10 mouse cellular contexts compared by ENCODE assay signal in genomic region chr2:152826481-152826880, GRCm38 (mm10). TPM values are rescaled to one million over a fixed set of nuclear protein-coding genes. Genes with fewer than 3 reads are reported as not detected.
DNase-seq lines count a peak whose midpoint lies in the region; ATAC-seq and TF ChIP-seq lines count a peak whose summit lies in the region.
"Had no signal": no experiment of that assay in that cellular context is flagged by ENCODE, and none has a peak within 500 bp of the region (broad histone marks: within the 10 kb centered on the region; RNA-seq: fewer than 3 reads in every experiment).

No protein-coding gene starts in this region.

- WGBS in heart, embryonic 13.5 days: 63% methylated on average over 3 of the region's 3 CpGs
- 79% methylated on average over 3 of the region's 3 CpGs for WGBS in lung, embryonic 14.5 days
- 62% methylated on average over 3 of the region's 3 CpGs for WGBS in forebrain, postnatal 0 days
- WGBS in midbrain, embryonic 16.5 days: 89% methylated on average over 3 of the region's 3 CpGs

- H3K27ac ChIP-seq in heart, embryonic 13.5 days (replicated peaks): no peak overlapping the region
- no peak overlapping the region; the same call in 1 of the 2 replicates for H3K27ac ChIP-seq in lung, embryonic 14.5 days (ENCODE audit: low read depth)
- no peak overlapping the region for H3K27ac ChIP-seq in forebrain, postnatal 0 days (ENCODE audit: low read depth, low read length)
- no peak overlapping the region for H3K27ac ChIP-seq in midbrain, embryonic 16.5 days (ENCODE audit: low read length)

- peak overlapping the region; percentile 81 for H3K4me2 ChIP-seq in heart, embryonic 13.5 days
- H3K4me2 ChIP-seq in lung, embryonic 14.5 days: peak overlapping the region; percentile 80
- peak overlapping the region; percentile 85 for H3K4me2 ChIP-seq in forebrain, postnatal 0 days (ENCODE audit: low read depth)
- H3K4me2 ChIP-seq in midbrain, embryonic 16.5 days (ENCODE audit: low read length): peak overlapping the region; percentile 86

- no peak for TF ChIP-seq CTCF in lung, embryonic 14.5 days (IDR thresholded peaks at IDR 0.05; ENCODE audit: low read depth)
- no peak for TF ChIP-seq CTCF in forebrain, postnatal 0 days (IDR thresholded peaks at IDR 0.05; ENCODE audit: low read depth)

- peaks cover 79% of the 10 kb centered on the region for H3K4me1 ChIP-seq in heart, embryonic 13.5 days
- H3K4me1 ChIP-seq in lung, embryonic 14.5 days (ENCODE audit: insufficient read depth): peaks cover 38% of the 10 kb centered on the region
- peaks cover 59% of the 10 kb centered on the region for H3K4me1 ChIP-seq in forebrain, postnatal 0 days (ENCODE audit: insufficient read depth)
- H3K4me1 ChIP-seq in midbrain, embryonic 16.5 days (ENCODE audit: control insufficient read depth, insufficient read depth, low read length): peaks cover 67% of the 10 kb centered on the region

- peak overlapping the region; percentile 75 for H3K4me3 ChIP-seq in heart, embryonic 13.5 days
- no peak overlapping the region for H3K4me3 ChIP-seq in lung, embryonic 14.5 days (ENCODE audit: low read depth, low read length)
- no peak overlapping the region for H3K4me3 ChIP-seq in forebrain, postnatal 0 days (ENCODE audit: low read depth, low read length)
- H3K4me3 ChIP-seq in midbrain, embryonic 16.5 days (ENCODE audit: low read depth, low read length): no peak overlapping the region

- DNase-seq in heart, postnatal 4 days: no peak
- no peak for DNase-seq in lung, embryonic 14.5 days
- DNase-seq in lung, adult 18-20 months: no peak
- no peak for DNase-seq in forebrain, postnatal 0 days
- DNase-seq in urinary bladder, postnatal 14 days (ENCODE audit: low spot score): no peak
- no peak for DNase-seq in cerebellum, adult 11-12 months
- DNase-seq: lung, postnatal 10 days; retina, postnatal 1 day had no signal

- ATAC-seq in heart, embryonic 13.5 days (ENCODE audit: extremely low read depth, insufficient number of reproducible peaks, low FRiP score, low TSS enrichment): no peak
- no peak for ATAC-seq in lung, embryonic 14.5 days (ENCODE audit: insufficient read depth)
- ATAC-seq in forebrain, postnatal 0 days: no peak
- no peak for ATAC-seq in midbrain, embryonic 16.5 days

- no peaks in the 10 kb centered on the region for H3K9me3 ChIP-seq in heart, embryonic 13.5 days
- H3K9me3 ChIP-seq in lung, embryonic 14.5 days (ENCODE audit: low read depth, low read length): no peaks in the 10 kb centered on the region
- no peaks in the 10 kb centered on the region for H3K9me3 ChIP-seq in forebrain, postnatal 0 days (ENCODE audit: low read length)
- no peaks in the 10 kb centered on the region for H3K9me3 ChIP-seq in midbrain, embryonic 16.5 days (replicated peaks; ENCODE audit: control insufficient read depth, low read length, poor library complexity, severe bottlenecking)

- H3K9ac ChIP-seq in heart, embryonic 13.5 days: peak overlapping the region; percentile 92; the same call in 1 of the 2 replicates
- no peak overlapping the region for H3K9ac ChIP-seq in lung, embryonic 14.5 days
- no peak overlapping the region for H3K9ac ChIP-seq in forebrain, postnatal 0 days
- no peak overlapping the region for H3K9ac ChIP-seq in midbrain, embryonic 16.5 days (ENCODE audit: low read depth, low read length)

- no peaks in the 10 kb centered on the region for H3K27me3 ChIP-seq in heart, embryonic 13.5 days (replicated peaks)
- no peaks in the 10 kb centered on the region for H3K27me3 ChIP-seq in lung, embryonic 14.5 days (ENCODE audit: insufficient read depth, low read length)
- no peaks in the 10 kb centered on the region for H3K27me3 ChIP-seq in forebrain, postnatal 0 days (ENCODE audit: insufficient read depth, low read length)
- no peaks in the 10 kb centered on the region for H3K27me3 ChIP-seq in midbrain, embryonic 16.5 days (ENCODE audit: control insufficient read depth, insufficient read depth, low read depth, low read length)

- peaks cover 19% of the 10 kb centered on the region for H3K36me3 ChIP-seq in heart, embryonic 13.5 days
- peaks cover 16% of the 10 kb centered on the region; the same call in 1 of the 2 replicates for H3K36me3 ChIP-seq in lung, embryonic 14.5 days (ENCODE audit: insufficient read depth)
- peaks cover 4% of the 10 kb centered on the region for H3K36me3 ChIP-seq in forebrain, postnatal 0 days (ENCODE audit: insufficient read depth)
- H3K36me3 ChIP-seq in midbrain, embryonic 16.5 days (ENCODE audit: control insufficient read depth, insufficient read depth, low read length): no peaks in the 10 kb centered on the region

RNA-seq across cellular contexts. Expression of gene Bcl2l1, which starts 5.0 kb away (rescaled TPM):
- polyA plus RNA-seq in heart, embryonic 13.5 days (2015; fragmentation: Nextera tagmentation; extraction: Ambion mirVana): 59.6 and 62.8 TPM in 2 replicates
- total RNA-seq in heart, postnatal 4 days (2021): 10 to 100 TPM; 39.0 to 45.0 TPM
- 102 and 103 TPM in 2 replicates for polyA plus RNA-seq in lung, embryonic 14.5 days (2014; fragmentation: Nextera tagmentation; extraction: Ambion mirVana)
- 152 and 157 TPM in 2 replicates for total RNA-seq in forebrain, postnatal 0 days (2014; rRNA removed)
- polyA plus RNA-seq in forebrain, postnatal 0 days (2015; fragmentation: Nextera tagmentation; extraction: Ambion mirVana): 173 and 175 TPM in 2 replicates
- 186 and 194 TPM in 2 replicates for polyA plus RNA-seq in midbrain, embryonic 16.5 days (2015; fragmentation: Nextera tagmentation; extraction: Ambion mirVana)

RNA-seq across cellular contexts. Expression of gene Tpx2, which starts 21.3 kb away (rescaled TPM):
- 51.1 and 55.5 TPM in 2 replicates for polyA plus RNA-seq in heart, embryonic 13.5 days (2015; fragmentation: Nextera tagmentation; extraction: Ambion mirVana)
- total RNA-seq in heart, postnatal 4 days (2021): 10 to 100 TPM; 42.4 to 51.9 TPM
- polyA plus RNA-seq in lung, embryonic 14.5 days (2014; fragmentation: Nextera tagmentation; extraction: Ambion mirVana): 126 and 128 TPM in 2 replicates
- total RNA-seq in forebrain, postnatal 0 days (2014; rRNA removed): 10.5 and 22.5 TPM in 2 replicates
- polyA plus RNA-seq in forebrain, postnatal 0 days (2015; fragmentation: Nextera tagmentation; extraction: Ambion mirVana): 11.0 and 11.2 TPM in 2 replicates
- 10.5 and 11.1 TPM in 2 replicates for polyA plus RNA-seq in midbrain, embryonic 16.5 days (2015; fragmentation: Nextera tagmentation; extraction: Ambion mirVana)
